Mouse (Mus musculus) MEL (cell line): Measurements from ENCODE around the gene Abca8b.
"Not testable (repeated sequence)": the region's sequence is repeated elsewhere in the genome, so short reads cannot be mapped to it uniquely, and the experiment has no call there.

Source experiments
- CTCF ChIP-seq, 3 experiments: IDR thresholded peaks in 2 of 3; conservative IDR thresholded peaks in 1 of 3; 2 replicates each; pipeline ENCODE4 v1.5.1; 2011 to 2012; ENCODE audit warnings: low read length in 3 of 3, low read depth in 2 of 3, mild to moderate bottlenecking in 2 of 3, improper control_type of control experiment in 1 of 3, inconsistent platforms in 1 of 3, mixed read lengths in 1 of 3, moderate library complexity in 1 of 3; ENCODE audit not compliant: control insufficient read depth in 1 of 3, insufficient read depth in 1 of 3, poor library complexity in 1 of 3, severe bottlenecking in 1 of 3
- E2F4 ChIP-seq: IDR thresholded peaks from 2 replicates; pipeline ENCODE4 v1.6.1; 2011; ENCODE audit warnings: low read depth, low read length, improper control_type of control experiment, borderline replicate concordance
- EP300 ChIP-seq, 2 experiments: IDR thresholded peaks; 2 replicates each; pipeline ENCODE4 v1.6.1; 2011; ENCODE audit warnings: improper control_type of control experiment in 2 of 2, low read length in 2 of 2, low read depth in 1 of 2, mild to moderate bottlenecking in 1 of 2
- KAT2A ChIP-seq: conservative IDR thresholded peaks from 2 replicates; pipeline ENCODE4 v1.6.1; 2012; ENCODE audit warnings: low read depth, low read length, improper control_type of control experiment, inconsistent platforms
- POLR2AphosphoS5 ChIP-seq: IDR thresholded peaks from 2 replicates; pipeline ENCODE4 v1.6.1; 2012; ENCODE audit warnings: low read depth, borderline replicate concordance, mild to moderate bottlenecking, inconsistent platforms, low read length, moderate library complexity, mixed read lengths
- SIN3A ChIP-seq: IDR thresholded peaks from 2 replicates; pipeline ENCODE4 v1.6.1; 2012; ENCODE audit warnings: low read length, improper control_type of control experiment, inconsistent platforms
- UBTF ChIP-seq: IDR thresholded peaks from 2 replicates; pipeline ENCODE4 v1.6.1; 2012; ENCODE audit warnings: low read depth, mild to moderate bottlenecking, inconsistent platforms, low read length, improper control_type of control experiment, moderate library complexity, borderline replicate concordance; ENCODE audit not compliant: insufficient read depth
- ZNF384 ChIP-seq: IDR thresholded peaks from 2 replicates; pipeline ENCODE4 v1.6.1; 2012; ENCODE audit warnings: low read depth, mild to moderate bottlenecking, inconsistent platforms, low read length, improper control_type of control experiment

DNA sequence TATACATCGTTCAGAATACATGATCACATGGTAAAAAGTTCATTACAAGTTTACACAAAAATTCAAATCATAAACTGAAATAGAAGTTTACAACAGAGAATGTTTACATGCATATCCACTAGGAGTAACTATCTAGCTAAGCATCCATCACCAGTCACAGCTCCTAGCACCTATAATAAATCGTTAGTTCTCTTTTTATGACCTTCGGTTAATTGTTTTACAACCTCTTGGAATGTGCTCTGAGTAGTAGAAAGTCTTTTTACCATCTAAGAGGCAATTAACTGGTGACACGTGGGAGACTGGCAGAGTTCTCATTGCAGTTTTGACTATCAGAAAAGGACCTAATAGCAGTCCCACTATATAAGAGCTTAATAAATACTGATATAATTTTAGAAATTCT, 62.4 kb downstream of the Abca8b start:
- not testable (repeated sequence) for TF ChIP-seq POLR2AphosphoS5; CTCF (IDR thresholded peaks at IDR 0.05 in 2 of 3, conservative IDR thresholded peaks at IDR 0.05 in 1 of 3; ENCODE audit: control insufficient read depth in 1 of 3, insufficient read depth in 1 of 3, low read depth in 2 of 3, low read length in 3 of 3, poor library complexity in 1 of 3, severe bottlenecking in 1 of 3); SIN3A; E2F4; ZNF384; EP300 (IDR thresholded peaks at IDR 0.05; ENCODE audit: low read depth in 1 of 2, low read length in 2 of 2); KAT2A; UBTF
